Mouse (Mus musculus) lung, postnatal 0 days (tissue): ENCODE results near the gene Runx3. TPM values are rescaled to one million over a fixed set of nuclear protein-coding genes. Genes with fewer than 3 reads are reported as not detected.
"Not testable (repeated sequence)": the region's sequence is repeated elsewhere in the genome, so short reads cannot be mapped to it uniquely, and the experiment has no call there.

Source experiments
- ATAC-seq: fragments of 200-750 bp; cut with Nextera tagmentation; 2 replicates; pipeline ENCODE4 v1.8.0; 2017; ENCODE audit warnings: moderate library complexity
- DNase-seq: peaks from one replicate; pipeline ENCODE4 v3.0.0-alpha.2; 2016; ENCODE audit warnings: low spot score
- H3K27ac ChIP-seq: fragments of 300-500 bp; sonication (generic); 2 replicates; pipeline ENCODE4 v1.5.1; 2014; ENCODE audit warnings: antibody characterized with exemption, mild to moderate bottlenecking, low read length, mixed read lengths
- H3K27me3 ChIP-seq: fragments of 300-500 bp; sonication (generic); replicated peaks from 2 replicates; pipeline ENCODE4 v1.6.1; 2014; ENCODE audit warnings: low read length, mixed read lengths; ENCODE audit not compliant: insufficient read depth
- H3K36me3 ChIP-seq: fragments of 300-500 bp; sonication (generic); 2 replicates; pipeline ENCODE4 v1.6.1; 2014; ENCODE audit warnings: low read length, mixed read lengths; ENCODE audit not compliant: insufficient read depth
- H3K4me1 ChIP-seq: fragments of 300-500 bp; sonication (generic); 2 replicates; pipeline ENCODE4 v1.6.1; 2014; ENCODE audit warnings: antibody characterized with exemption, low read depth, low read length, mixed read lengths; ENCODE audit not compliant: insufficient read depth
- H3K4me2 ChIP-seq: fragments of 300-500 bp; sonication (generic); replicated peaks from 2 replicates; pipeline ENCODE4 v1.6.1; 2014; ENCODE audit warnings: low read depth, mild to moderate bottlenecking, low read length, moderate library complexity, mixed read lengths
- H3K4me3 ChIP-seq: fragments of 300-500 bp; sonication (generic); 2 replicates; pipeline ENCODE4 v1.5.1; 2014; ENCODE audit warnings: low read depth, low read length
- H3K9ac ChIP-seq: fragments of 300-500 bp; sonication (generic); replicated peaks from 2 replicates; pipeline ENCODE4 v1.6.1; 2014; ENCODE audit warnings: low read depth, mild to moderate bottlenecking
- H3K9me3 ChIP-seq: fragments of 300-500 bp; sonication (generic); 2 replicates; pipeline ENCODE4 v1.6.1; 2016; ENCODE audit warnings: low read length, mixed read lengths
- CTCF ChIP-seq: IDR thresholded peaks from 2 replicates; pipeline ENCODE4 v1.5.1; 2016; ENCODE audit warnings: antibody characterized with exemption, mild to moderate bottlenecking
- EP300 ChIP-seq: IDR thresholded peaks from 2 replicates; pipeline ENCODE4 v1.6.1; 2016; ENCODE audit warnings: antibody characterized with exemption, mild to moderate bottlenecking, control low read depth
- WGBS: fragments of 180-500 bp; shearing (Covaris S2); extraction: QIAGEN DNeasy Blood & Tissue Kit; methylation state at CpG from one replicate; pipeline ENCODE4 v1.1.7; 2014; 5-methylcytosine and 5-hydroxymethylcytosine counted together
- polyA plus RNA-seq: library from polyadenylated mRNA; unstranded; fragments of >200 nt; fragmentation: Nextera tagmentation; extraction: Ambion mirVana; gene quantifications from 2 replicates; pipeline ENCODE4 v1.2.1, GENCODE M21; 2015

Gene Runx3
- polyA plus RNA-seq, 1 experiment from 2014 or later, result 0.13 TPM

DNA sequence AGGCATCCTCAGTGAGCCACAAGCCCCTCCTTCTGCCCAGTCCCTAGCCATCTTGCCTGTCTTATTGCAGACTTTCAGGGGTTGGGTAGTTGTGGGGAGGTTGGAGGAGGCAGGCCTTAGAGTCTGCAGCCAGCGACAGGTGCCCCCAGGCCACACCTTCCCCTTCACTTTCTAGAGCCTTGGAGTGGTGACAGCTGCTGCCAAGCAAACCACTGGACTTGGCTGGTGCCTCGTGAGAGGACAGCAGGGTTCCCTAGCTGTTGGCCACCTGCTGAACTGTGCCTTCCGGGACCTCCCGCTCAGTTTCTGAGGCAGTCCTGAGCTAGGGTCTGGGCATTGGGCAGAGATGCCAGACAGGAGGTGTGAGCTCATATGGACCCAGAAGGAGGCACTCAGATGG is 49.0 kb downstream of the Runx3 start:
- H3K9me3 ChIP-seq, result no peaks in the 10 kb centered on the region
- peaks cover 21% of the 10 kb centered on the region for H3K27me3 ChIP-seq
- H3K4me1 ChIP-seq, result no peaks in the 10 kb centered on the region
- no peak overlapping the region for H3K9ac ChIP-seq
- ATAC-seq (peak; percentile 66), DNase-seq (no peak)
- TF ChIP-seq EP300 (no peak), CTCF (no peak)
- no peak overlapping the region for H3K4me3 ChIP-seq
- H3K36me3 ChIP-seq, result no peaks in the 10 kb centered on the region
- H3K4me2 ChIP-seq, result no peak overlapping the region
- H3K27ac ChIP-seq, result no peak overlapping the region
- WGBS, result 50% methylated on average over 4 of the region's 4 CpGs

DNA sequence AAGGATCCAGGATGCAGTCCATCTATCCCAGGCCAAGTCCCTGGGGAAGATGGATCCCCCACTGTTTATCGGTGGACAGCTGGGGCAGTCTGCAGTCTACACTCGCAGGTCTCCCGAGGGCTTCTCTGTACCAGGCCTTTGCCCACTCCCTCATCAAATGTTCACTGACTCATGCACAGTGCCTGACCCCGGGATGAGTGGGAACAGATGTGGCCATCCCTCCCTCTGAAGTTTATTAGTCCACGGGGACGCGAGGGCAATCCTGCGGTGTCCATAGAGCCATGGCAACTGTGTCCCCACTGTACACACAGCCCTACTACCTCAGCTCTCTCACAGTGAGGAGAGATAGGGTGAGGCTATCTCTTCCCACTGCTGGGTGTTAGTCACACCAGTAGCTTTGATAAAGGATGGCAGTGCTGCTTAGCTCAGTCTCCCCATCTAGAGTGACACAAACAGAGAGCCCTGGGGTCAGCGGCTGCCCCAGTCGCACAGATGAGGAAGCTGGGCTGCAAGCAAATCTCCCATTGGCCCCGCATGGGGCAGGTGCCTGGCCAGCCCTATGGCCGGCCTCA is 50.9 kb downstream of the Runx3 start:
- TF ChIP-seq EP300 (no peak), CTCF (no peak)
- Histone ChIP-seq H3K4me3 (no peak overlapping the region), H3K9me3 (no peaks in the 10 kb centered on the region), H3K9ac (no peak overlapping the region), H3K4me1 (no peaks in the 10 kb centered on the region), H3K4me2 (no peak overlapping the region), H3K27ac (no peak overlapping the region), H3K27me3 (peaks cover 12% of the 10 kb centered on the region; the same call in 1 of the 2 replicates), H3K36me3 (no peaks in the 10 kb centered on the region)
- WGBS, result 80% methylated on average over 12 of the region's 12 CpGs
- no peak for ATAC-seq
- DNase-seq, result no peak

DNA sequence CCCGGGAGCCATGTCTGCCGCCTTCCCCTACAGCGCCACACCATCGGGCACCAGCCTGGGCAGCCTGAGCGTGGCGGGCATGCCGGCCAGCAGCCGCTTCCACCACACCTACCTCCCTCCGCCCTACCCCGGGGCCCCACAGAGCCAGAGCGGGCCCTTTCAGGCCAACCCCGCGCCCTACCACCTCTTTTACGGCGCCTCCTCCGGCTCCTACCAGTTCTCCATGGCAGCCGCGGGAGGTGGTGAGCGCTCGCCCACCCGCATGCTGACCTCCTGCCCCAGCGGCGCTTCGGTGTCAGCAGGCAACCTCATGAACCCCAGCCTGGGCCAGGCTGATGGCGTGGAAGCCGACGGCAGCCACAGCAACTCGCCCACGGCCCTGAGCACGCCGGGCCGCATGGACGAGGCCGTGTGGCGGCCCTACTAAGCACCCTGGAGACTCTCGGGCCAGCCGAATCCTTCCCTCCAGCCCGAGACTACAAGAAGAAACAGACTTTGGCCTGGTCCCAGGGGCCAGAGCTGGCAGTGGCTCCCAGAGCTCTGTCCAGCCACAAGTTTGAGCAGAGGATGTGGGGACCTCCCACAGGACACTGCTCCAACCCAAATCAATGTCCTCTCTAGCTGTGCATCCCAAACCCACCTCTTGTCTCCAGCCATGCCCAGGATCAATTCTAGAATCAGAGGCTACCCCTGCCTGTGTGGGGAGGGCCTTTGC is 55.1 kb downstream of the Runx3 start:
- Histone ChIP-seq H3K27ac (no peak overlapping the region), H3K9ac (no peak overlapping the region), H3K27me3 (no peaks in the 10 kb centered on the region; the same call in 1 of the 2 replicates), H3K4me3 (no peak overlapping the region), H3K9me3 (no peaks in the 10 kb centered on the region), H3K4me2 (peak overlapping the region; percentile 31), H3K4me1 (no peaks in the 10 kb centered on the region), H3K36me3 (no peaks in the 10 kb centered on the region)
- 10% methylated on average over 37 of the region's 38 CpGs for WGBS
- peak; percentile 52 for ATAC-seq
- DNase-seq, result peak; percentile 22
- TF ChIP-seq EP300 (no peak), CTCF (no peak)

DNA sequence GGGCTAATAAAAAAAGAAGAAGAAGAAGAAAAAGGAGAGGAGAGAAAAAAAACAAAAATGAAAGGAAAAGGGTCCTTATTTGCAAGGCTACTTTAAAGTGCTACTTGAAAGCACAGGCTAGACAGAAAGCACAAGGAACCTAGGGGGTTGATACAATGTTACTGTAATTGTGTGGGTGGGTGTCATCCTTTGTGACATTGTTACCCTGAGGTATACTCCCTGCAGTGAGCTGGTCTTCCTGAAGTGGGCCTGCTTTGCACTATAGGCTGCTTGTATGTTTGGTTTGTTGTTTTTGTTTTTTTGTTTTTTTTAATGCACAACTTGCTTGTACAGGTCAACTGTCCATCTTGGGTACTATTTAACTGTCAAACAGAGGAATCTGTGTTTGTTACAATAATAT is 57.1 kb downstream of the Runx3 start:
- H3K9ac ChIP-seq, result no peak overlapping the region
- TF ChIP-seq CTCF (no peak), EP300 (no peak)
- ATAC-seq, result no peak
- no peak overlapping the region for H3K27ac ChIP-seq
- H3K36me3 ChIP-seq, result no peaks in the 10 kb centered on the region
- no peak overlapping the region for H3K4me3 ChIP-seq
- no peak for DNase-seq
- no peaks in the 10 kb centered on the region for H3K9me3 ChIP-seq
- no peaks in the 10 kb centered on the region for H3K4me1 ChIP-seq
- H3K27me3 ChIP-seq, result no peaks in the 10 kb centered on the region; the same call in 1 of the 2 replicates
- no peak overlapping the region for H3K4me2 ChIP-seq

DNA sequence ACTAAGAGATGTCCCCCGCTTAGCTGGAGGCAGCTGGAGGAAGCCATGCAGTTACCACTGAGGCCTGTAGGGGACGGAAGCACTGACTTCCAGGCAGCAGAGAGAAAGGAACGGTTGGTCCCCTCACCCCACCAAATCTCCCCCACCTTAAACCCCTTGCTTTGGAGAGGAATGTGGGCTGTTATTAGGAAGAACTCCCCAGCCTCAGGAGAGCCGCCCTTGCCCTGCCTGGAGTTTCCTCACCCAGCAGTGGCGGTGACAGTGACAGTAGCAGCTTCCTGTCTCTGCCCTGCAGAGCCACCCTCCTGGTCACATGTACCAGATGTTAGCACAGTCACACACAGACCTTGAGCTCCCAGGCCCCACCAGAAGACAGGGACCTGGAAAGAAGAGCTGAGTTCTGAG is 58.6 kb downstream of the Runx3 start:
- no peaks in the 10 kb centered on the region for H3K4me1 ChIP-seq
- 25% methylated on average over 5 of the region's 5 CpGs for WGBS
- no peaks in the 10 kb centered on the region for H3K36me3 ChIP-seq
- H3K4me3 ChIP-seq, result no peak overlapping the region
- no peak overlapping the region for H3K9ac ChIP-seq
- DNase-seq (no peak), ATAC-seq (peak; percentile 29; the same call in 1 of the 2 replicates)
- H3K27ac ChIP-seq, result no peak overlapping the region
- no peaks in the 10 kb centered on the region for H3K9me3 ChIP-seq
- no peaks in the 10 kb centered on the region; the same call in 1 of the 2 replicates for H3K27me3 ChIP-seq
- no peak for TF ChIP-seq EP300
- TF ChIP-seq CTCF, result peak; percentile 65
- H3K4me2 ChIP-seq, result no peak overlapping the region

DNA sequence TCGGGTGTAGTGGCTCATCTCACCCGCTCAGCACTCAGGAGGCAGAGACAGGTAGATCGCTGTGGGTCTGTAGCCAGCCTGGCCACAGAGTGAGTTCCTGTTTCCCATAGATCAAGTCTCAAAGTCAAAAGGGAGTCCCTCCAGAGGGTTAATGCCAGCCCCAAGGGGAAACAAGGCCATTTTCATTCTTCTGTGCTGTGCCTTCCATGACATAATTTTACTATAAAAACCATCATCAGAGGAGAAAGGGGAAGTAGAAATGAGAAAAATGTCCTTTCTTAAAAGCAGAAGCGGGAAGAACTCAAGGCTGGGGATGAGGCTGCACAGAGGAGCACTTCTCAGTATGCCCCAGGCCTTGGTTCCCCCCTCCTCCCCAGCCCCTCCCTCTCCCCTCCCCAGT is 61.4 kb downstream of the Runx3 start:
- Histone ChIP-seq H3K27me3 (no peaks in the 10 kb centered on the region; the same call in 1 of the 2 replicates), H3K36me3 (no peaks in the 10 kb centered on the region), H3K4me2 (no peak overlapping the region), H3K27ac (no peak overlapping the region), H3K4me1 (no peaks in the 10 kb centered on the region), H3K9me3 (no peaks in the 10 kb centered on the region), H3K9ac (no peak overlapping the region), H3K4me3 (no peak overlapping the region)
- TF ChIP-seq CTCF (no peak), EP300 (no peak)
- ATAC-seq (no peak), DNase-seq (no peak)
- 85% methylated on average over 4 of the region's 4 CpGs for WGBS

DNA sequence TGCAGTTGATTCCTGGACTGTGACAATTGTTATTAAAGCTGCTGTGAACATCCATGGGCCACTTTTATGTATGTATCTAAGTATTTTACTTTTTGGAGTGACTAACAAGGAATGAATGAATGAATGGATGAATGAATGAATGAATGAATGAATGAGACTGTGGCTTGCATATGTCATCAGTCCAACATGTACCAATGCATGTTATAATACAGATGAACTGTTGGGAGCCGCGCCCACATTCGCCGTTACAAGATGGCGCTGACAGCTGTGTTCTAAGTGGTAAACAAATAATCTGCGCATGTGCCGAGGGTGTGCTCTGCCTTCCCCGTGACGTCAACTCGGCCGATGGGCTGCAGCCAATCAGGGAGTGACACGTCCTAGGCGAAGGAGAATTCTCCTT is 63.8 kb downstream of the Runx3 start:
- H3K9ac ChIP-seq, H3K27ac ChIP-seq, H3K4me3 ChIP-seq, H3K9me3 ChIP-seq, ATAC-seq, H3K27me3 ChIP-seq, H3K4me1 ChIP-seq, DNase-seq, H3K36me3 ChIP-seq, H3K4me2 ChIP-seq: not testable (repeated sequence)
- WGBS, result 100% methylated on average over 6 of the region's 13 CpGs
